Mouse (Mus musculus) hindbrain, embryonic 15.5 days (tissue): Measurements from ENCODE around the gene Agpat4. TPM values are rescaled to one million over a fixed set of nuclear protein-coding genes. Genes with fewer than 3 reads are reported as not detected.

Experiments used
- ATAC-seq: fragments of 200-750 bp; cut with Nextera tagmentation; 2 replicates; pipeline ENCODE4 v1.8.0; 2017; ENCODE audit warnings: low read depth, moderate number of reproducible peaks, moderate TSS enrichment; ENCODE audit not compliant: low FRiP score
- H3K27ac ChIP-seq: fragments of 300-500 bp; sonication (generic); replicated peaks from 2 replicates; pipeline ENCODE4 v1.5.1; 2015; ENCODE audit warnings: mild to moderate bottlenecking, inconsistent platforms
- H3K27me3 ChIP-seq: fragments of 300-500 bp; sonication (generic); 2 replicates; pipeline ENCODE4 v1.6.1; 2015; ENCODE audit warnings: control low read depth, inconsistent platforms
- H3K36me3 ChIP-seq: fragments of 300-500 bp; sonication (generic); 2 replicates; pipeline ENCODE4 v1.6.1; 2015; ENCODE audit warnings: control low read depth, inconsistent platforms
- H3K4me1 ChIP-seq: fragments of 300-500 bp; sonication (generic); replicated peaks from 2 replicates; pipeline ENCODE4 v1.6.1; 2015; ENCODE audit warnings: control low read depth, inconsistent platforms
- H3K4me2 ChIP-seq: fragments of 300-500 bp; sonication (generic); 2 replicates; pipeline ENCODE4 v1.6.1; 2015; ENCODE audit warnings: moderate library complexity, mild to moderate bottlenecking, inconsistent platforms
- H3K4me3 ChIP-seq: fragments of 300-500 bp; sonication (generic); 2 replicates; pipeline ENCODE4 v1.5.1; 2015; ENCODE audit warnings: mild to moderate bottlenecking, inconsistent platforms
- H3K9ac ChIP-seq: fragments of 300-500 bp; sonication (generic); 2 replicates; pipeline ENCODE4 v1.6.1; 2015; ENCODE audit warnings: inconsistent platforms
- H3K9me3 ChIP-seq: fragments of 300-500 bp; sonication (generic); 2 replicates; pipeline ENCODE4 v1.6.1; 2016; ENCODE audit warnings: control low read depth, inconsistent platforms
- WGBS: fragments of 180-500 bp; shearing (Covaris S2); methylation state at CpG from one replicate; pipeline ENCODE4 v1.1.7; 2015; 5-methylcytosine and 5-hydroxymethylcytosine counted together
- polyA plus RNA-seq: library from polyadenylated mRNA; unstranded; fragments of >200 nt; fragmentation: Nextera tagmentation; extraction: Ambion mirVana; gene quantifications from 2 replicates; pipeline ENCODE4 v1.2.1, GENCODE M21; 2015

The Agpat4 gene
- polyA plus RNA-seq, 1 experiment from 2014 or later = 63.4 TPM

GRCm38 (mm10) chr17:12268538-12268937 is 150.0 kb downstream of the Agpat4 start:
- peaks cover 20% of the 10 kb centered on the region for H3K36me3 ChIP-seq
- H3K27ac ChIP-seq = no peak overlapping the region
- no peak overlapping the region for H3K9ac ChIP-seq
- H3K9me3 ChIP-seq = no peaks in the 10 kb centered on the region
- no peak overlapping the region for H3K4me2 ChIP-seq
- H3K4me1 ChIP-seq = peaks cover 36% of the 10 kb centered on the region
- ATAC-seq = no peak
- WGBS = 78% methylated on average over 10 of the region's 10 CpGs
- H3K27me3 ChIP-seq = no peaks in the 10 kb centered on the region
- no peak overlapping the region for H3K4me3 ChIP-seq

Other genes starting within 250 kb of the Agpat4 start
- 41.4 and 43.2 TPM in 2 replicates for gene Map3k4, start 200.1 kb downstream of the Agpat4 start, polyA plus RNA-seq